21 mouse cellular contexts compared by ENCODE assay signal in genomic region chr9:91401471-91401870, GRCm38 (mm10). TPM values are rescaled to one million over a fixed set of nuclear protein-coding genes. Genes with fewer than 3 reads are reported as not detected.
DNase-seq lines count a peak whose midpoint lies in the region; ATAC-seq lines count a peak whose summit lies in the region.
"Had no signal": no experiment of that assay in that cellular context is flagged by ENCODE, and none has a peak within 500 bp of the region (broad histone marks: within the 10 kb centered on the region; RNA-seq: fewer than 3 reads in every experiment).

No protein-coding gene starts in this region.

- ATAC-seq in midbrain, embryonic 11.5 days (ENCODE audit: low FRiP score) = no peak
- no peak for ATAC-seq in midbrain, embryonic 15.5 days (replicated peaks)
- ATAC-seq: intestine, embryonic 15.5 days had no signal

- no peak overlapping the region for H3K4me3 ChIP-seq in midbrain, embryonic 11.5 days (ENCODE audit: low read depth, low read length)
- H3K4me3 ChIP-seq in midbrain, embryonic 15.5 days = no peak overlapping the region
- H3K4me3 ChIP-seq: embryonic facial prominence, embryonic 13.5 days; gastrocnemius, adult 2 months; heart, embryonic 13.5 days; intestine, embryonic 15.5 days had no signal

- H3K9ac ChIP-seq in midbrain, embryonic 11.5 days (ENCODE audit: low read length) = no peak overlapping the region
- H3K9ac ChIP-seq in midbrain, embryonic 15.5 days = no peak overlapping the region
- H3K9ac ChIP-seq: embryonic facial prominence, embryonic 13.5 days; heart, embryonic 13.5 days; hindbrain, embryonic 14.5 days; intestine, embryonic 15.5 days had no signal

- WGBS in midbrain, embryonic 11.5 days = 3% methylated on average over 10 of the region's 10 CpGs
- 9% methylated on average over 10 of the region's 10 CpGs for WGBS in midbrain, embryonic 15.5 days

- H3K4me1 ChIP-seq in midbrain, embryonic 11.5 days (ENCODE audit: control insufficient read depth, insufficient read depth, low read length) = no peaks in the 10 kb centered on the region
- no peaks in the 10 kb centered on the region for H3K4me1 ChIP-seq in midbrain, embryonic 15.5 days
- H3K4me1 ChIP-seq: embryonic facial prominence, embryonic 13.5 days; heart, embryonic 13.5 days; intestine, embryonic 15.5 days had no signal

- peaks cover 96% of the 10 kb centered on the region for H3K27me3 ChIP-seq in midbrain, embryonic 11.5 days (ENCODE audit: control insufficient read depth, insufficient read depth, low read length)
- peaks cover 78% of the 10 kb centered on the region for H3K27me3 ChIP-seq in midbrain, embryonic 15.5 days (replicated peaks)

- DNase-seq in cerebellum, postnatal 14 days = peak; percentile 42 to 43
- no peak for DNase-seq in cerebellum, postnatal 25 days
- DNase-seq in heart, adult 11 months = peak; percentile 65
- DNase-seq in heart, postnatal 36 days = no peak
- peak; percentile 93 for DNase-seq in midbrain, embryonic 11.5 days (ENCODE audit: low spot score, missing footprints)
- DNase-seq in spleen, postnatal 14 days (ENCODE audit: low spot score in 2 of 2) = no peak
- DNase-seq: adrenal gland, postnatal 14 days; cerebellum, adult 18-20 months; cerebellum, adult 9-11 months; gastrocnemius, adult 2 months; gastrocnemius, postnatal 25 days; heart, postnatal 4 days had no signal

- no peak overlapping the region for H3K27ac ChIP-seq in midbrain, embryonic 11.5 days (ENCODE audit: low read depth, low read length)
- no peak overlapping the region for H3K27ac ChIP-seq in midbrain, embryonic 15.5 days
- H3K27ac ChIP-seq: embryonic facial prominence, embryonic 13.5 days; gastrocnemius, adult 2 months; heart, embryonic 13.5 days; hindbrain, embryonic 14.5 days; intestine, embryonic 15.5 days had no signal

- no peaks in the 10 kb centered on the region for H3K9me3 ChIP-seq in midbrain, embryonic 11.5 days (ENCODE audit: control insufficient read depth, low read length)
- 0 out of 2 replicates have a peak, but pooled peaks cover 3% of the 10 kb centered on the region for H3K9me3 ChIP-seq in midbrain, embryonic 15.5 days
- H3K9me3 ChIP-seq: embryonic facial prominence, embryonic 13.5 days; heart, embryonic 13.5 days; intestine, embryonic 15.5 days had no signal

- intact Hi-C loops in heart, postnatal 36 days (cut with DNase I) = no loop called here

- H3K4me2 ChIP-seq in midbrain, embryonic 11.5 days = no peak overlapping the region
- no peak overlapping the region for H3K4me2 ChIP-seq in midbrain, embryonic 15.5 days
- H3K4me2 ChIP-seq: embryonic facial prominence, embryonic 13.5 days; heart, embryonic 13.5 days; hindbrain, embryonic 14.5 days; intestine, embryonic 15.5 days had no signal

- no peaks in the 10 kb centered on the region for H3K36me3 ChIP-seq in midbrain, embryonic 11.5 days (ENCODE audit: control insufficient read depth, insufficient read depth, low read length)
- no peaks in the 10 kb centered on the region for H3K36me3 ChIP-seq in midbrain, embryonic 15.5 days (replicated peaks)
- H3K36me3 ChIP-seq: embryonic facial prominence, embryonic 13.5 days; heart, embryonic 13.5 days; intestine, embryonic 15.5 days had no signal

RNA-seq across cellular contexts. Expression of gene Zic1, which starts 35.9 kb away (rescaled TPM):
- under 1 TPM in 1 of 2 experiments, not detected in 1; 0.61 TPM for total RNA-seq in heart, postnatal 36 days (2021)
- 13.7 and 14.8 TPM in 2 replicates for polyA plus RNA-seq in midbrain, embryonic 11.5 days (2014; fragmentation: Nextera tagmentation; extraction: Ambion mirVana)
- 10.0 and 11.6 TPM in 2 replicates for polyA plus RNA-seq in midbrain, embryonic 15.5 days (2015; fragmentation: Nextera tagmentation; extraction: Ambion mirVana)
- total RNA-seq: adrenal gland, adult 18-20 months; adrenal gland, postnatal 14 days; granulocyte monocyte progenitor cell, adult 5-6 weeks; heart, postnatal 4 days; MEL had no signal
- polyA plus RNA-seq: heart, embryonic 13.5 days; heart, postnatal 0 days; intestine, embryonic 15.5 days had no signal

RNA-seq across cellular contexts. Expression of gene Zic4, which starts 39.3 kb away (rescaled TPM):
- total RNA-seq in heart, postnatal 36 days (2021) = not detected
- 41.7 and 42.5 TPM in 2 replicates for polyA plus RNA-seq in midbrain, embryonic 11.5 days (2014; fragmentation: Nextera tagmentation; extraction: Ambion mirVana)
- polyA plus RNA-seq in midbrain, embryonic 15.5 days (2015; fragmentation: Nextera tagmentation; extraction: Ambion mirVana) = 53.1 and 59.1 TPM in 2 replicates
- total RNA-seq: adrenal gland, adult 18-20 months; adrenal gland, postnatal 14 days; gastrocnemius, adult 2 months; gastrocnemius, postnatal 25 days; granulocyte monocyte progenitor cell, adult 5-6 weeks; heart, postnatal 4 days; MEL had no signal
- polyA plus RNA-seq: heart, embryonic 13.5 days; heart, postnatal 0 days; intestine, embryonic 15.5 days had no signal

Comparison
In these comparisons a context has a peak if more than half of its experiments do, and no peak if none do; other contexts are left out.
1. DNase-seq: peak in cerebellum, postnatal 14 days (2 of 2), heart, adult 11 months (single experiment) and midbrain, embryonic 11.5 days (single experiment); none in cerebellum, postnatal 25 days (0 of 2), heart, postnatal 36 days (0 of 2) and spleen, postnatal 14 days (0 of 2).